Mouse (Mus musculus) megakaryocyte-erythroid progenitor cell, adult 5-6 weeks (primary cell): Measurements from ENCODE around the gene Slc10a7. TPM values are rescaled to one million over a fixed set of nuclear protein-coding genes. Genes with fewer than 3 reads are reported as not detected.

ENCODE experiments used
- ATAC-seq: replicated peaks from 2 replicates; pipeline ENCODE4 v1.8.0; 2016; ENCODE audit warnings: mild to moderate bottlenecking, inconsistent platforms; ENCODE audit not compliant: severe bottlenecking, poor library complexity, low FRiP score, low TSS enrichment
- total RNA-seq, 2 experiments: library from RNA; stranded (forward) in 1 of 2; stranded (reverse) in 1 of 2; fragments of 200-1000, 215-1000 nt in 1 of 2; fragments of >200 nt in 1 of 2; fragmentation: Nextera tagmentation in 1 of 2; gene quantifications; 2 replicates each; pipeline ENCODE4 v1.2.3; 2014 to 2017

Slc10a7 gene
- total RNA-seq, 2 experiments from 2014 or later = 13.5 to 17.1 TPM

DNA sequence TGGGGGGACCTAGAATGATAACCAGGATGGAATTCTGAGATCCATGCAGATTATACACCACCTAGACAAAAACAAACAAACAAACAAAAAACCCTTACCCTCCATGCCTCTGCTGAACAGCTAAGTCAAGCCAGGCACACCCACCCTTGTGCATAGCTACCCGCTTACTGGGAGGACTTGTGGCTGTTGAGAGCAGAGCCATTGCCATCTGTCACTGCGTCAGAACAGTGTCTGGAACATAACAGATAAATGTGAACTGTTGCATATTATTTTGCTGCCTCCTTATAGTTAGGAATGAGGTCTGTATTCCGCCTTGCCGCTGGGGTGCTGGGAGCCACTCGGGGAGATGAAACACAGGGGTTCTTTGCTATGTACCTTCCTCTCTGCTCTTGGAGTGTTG, 212.4 kb downstream of the Slc10a7 start:
- ATAC-seq = no peak

DNA sequence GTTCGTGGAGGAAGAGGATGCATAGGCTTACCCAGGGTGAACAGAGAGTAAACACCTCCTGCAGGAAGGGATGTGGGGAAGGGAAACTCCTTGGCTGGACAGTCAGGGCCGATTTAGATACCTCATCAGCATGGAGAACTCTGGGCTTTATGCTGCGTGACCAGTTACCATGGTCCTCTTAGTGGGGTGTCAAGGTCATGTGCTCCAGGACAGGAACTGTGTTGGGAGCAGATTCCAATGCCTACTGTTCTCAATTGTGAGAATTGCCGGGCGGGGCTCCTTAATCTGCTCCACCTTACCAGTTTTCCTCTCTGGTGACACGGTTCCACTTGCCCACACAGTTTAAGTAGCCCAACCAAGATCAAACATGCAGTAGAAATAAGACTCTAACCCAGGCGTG, 213.1 kb downstream of the Slc10a7 start:
- ATAC-seq = no peak

- ATAC-seq = no peak
Measured at GRCm38 (mm10) chr8:78724832-78725231, 215.7 kb downstream of the Slc10a7 start.

DNA sequence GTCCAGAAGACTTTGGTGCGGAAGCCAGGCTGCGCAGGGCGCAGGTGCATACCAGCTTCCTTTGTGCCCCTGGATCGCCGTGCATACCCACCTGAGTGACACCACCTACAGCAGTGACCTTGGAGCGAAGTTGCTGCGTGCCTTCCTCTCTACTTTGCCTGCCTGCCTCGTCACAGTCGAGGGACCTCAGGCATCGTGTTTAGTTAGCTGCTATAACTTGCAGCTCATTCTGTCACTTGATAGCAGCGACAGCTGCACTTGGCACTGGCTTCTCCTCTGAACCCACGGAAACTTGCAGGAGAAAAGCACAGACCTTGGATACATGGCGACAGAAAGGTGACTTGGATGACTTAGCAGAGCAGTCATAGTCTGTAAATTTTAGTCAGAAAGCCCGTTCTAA, 219.1 kb downstream of the Slc10a7 start:
- ATAC-seq = no peak

GRCm38 (mm10) chr8:78732410-78732809, 223.3 kb downstream of the Slc10a7 start:
- ATAC-seq = no peak

DNA sequence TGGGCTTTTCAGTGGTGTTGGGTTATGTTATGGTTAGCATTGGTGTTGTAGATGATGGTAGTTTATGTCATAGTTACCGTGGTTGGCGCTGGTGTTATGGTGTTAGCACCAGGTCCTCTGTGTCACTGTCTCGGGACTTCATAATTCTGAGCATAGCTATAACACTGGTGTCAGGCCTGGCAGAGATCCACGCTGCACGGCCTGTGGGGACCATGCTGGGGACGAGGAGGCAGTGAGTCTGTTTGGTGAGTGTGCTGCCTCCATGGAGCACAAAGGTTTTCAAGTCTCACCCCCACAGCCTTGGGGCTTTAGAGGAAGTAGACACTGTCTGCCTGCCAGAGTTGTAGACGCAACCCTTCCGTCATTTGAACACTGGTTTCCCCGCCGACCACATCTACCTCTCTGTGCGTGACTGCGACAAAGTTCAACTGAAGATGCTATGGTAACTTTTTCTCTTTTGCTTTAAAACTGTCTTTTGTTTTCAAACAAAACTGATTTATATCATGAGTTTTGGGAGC, 223.9 kb downstream of the Slc10a7 start:
- no peak for ATAC-seq

DNA sequence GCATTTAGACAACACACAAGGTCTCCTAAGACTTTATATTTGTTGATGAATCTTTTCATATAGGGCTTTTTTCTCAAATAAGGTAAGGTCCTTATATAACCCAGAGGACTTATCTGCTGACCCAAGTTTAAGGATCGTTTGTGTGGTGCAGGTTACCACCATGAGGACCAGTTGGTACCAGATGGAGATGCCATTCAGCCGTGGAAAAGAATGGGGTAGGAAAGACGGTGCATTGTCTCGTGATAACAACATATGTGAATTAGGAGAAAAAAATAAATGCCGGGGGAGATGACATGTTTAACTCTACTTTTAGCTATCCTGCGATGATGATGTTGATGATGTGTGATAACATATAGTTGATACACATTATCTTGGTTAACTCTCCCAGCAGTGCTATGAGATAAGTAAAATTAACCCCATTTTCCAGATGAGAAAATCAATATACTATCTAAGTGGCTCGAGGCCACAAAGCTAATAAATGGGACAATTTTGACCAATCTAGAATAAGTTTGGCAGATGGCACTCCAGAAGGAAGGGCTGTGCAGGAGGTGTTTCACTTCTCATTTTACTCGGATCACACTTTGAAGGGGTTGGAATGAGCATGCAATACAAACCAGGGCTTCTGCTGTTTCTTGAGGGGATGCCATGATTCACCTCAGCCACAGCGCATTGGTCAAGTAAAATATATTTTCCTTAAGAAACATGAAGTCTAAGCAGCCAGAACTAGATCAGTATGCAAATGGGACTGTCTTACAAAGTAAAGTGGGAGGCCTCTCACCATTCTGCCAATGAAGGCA, 225.8 kb downstream of the Slc10a7 start:
- no peak for ATAC-seq

DNA sequence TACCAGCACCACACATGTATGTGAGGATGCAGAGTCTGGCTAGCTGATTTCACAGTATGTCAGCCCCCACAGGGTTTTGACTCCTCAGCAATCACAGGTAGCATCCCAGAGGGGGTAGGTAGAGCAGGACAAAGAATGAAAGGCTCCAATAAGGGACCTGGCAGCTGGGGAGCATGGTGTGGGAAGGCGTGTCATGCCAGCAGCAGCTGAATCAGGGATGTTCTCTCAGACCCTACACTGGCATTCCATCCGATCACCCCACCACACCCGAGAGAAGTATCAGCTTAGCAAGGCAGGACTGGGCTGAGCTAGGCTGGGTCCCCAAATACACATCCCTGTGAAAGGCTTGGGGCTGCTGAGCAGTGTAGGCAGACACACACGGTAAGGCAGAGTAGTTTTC, 229.2 kb downstream of the Slc10a7 start:
- no peak for ATAC-seq

GRCm38 (mm10) chr8:78740936-78741335, 231.8 kb downstream of the Slc10a7 start:
- ATAC-seq = no peak

DNA sequence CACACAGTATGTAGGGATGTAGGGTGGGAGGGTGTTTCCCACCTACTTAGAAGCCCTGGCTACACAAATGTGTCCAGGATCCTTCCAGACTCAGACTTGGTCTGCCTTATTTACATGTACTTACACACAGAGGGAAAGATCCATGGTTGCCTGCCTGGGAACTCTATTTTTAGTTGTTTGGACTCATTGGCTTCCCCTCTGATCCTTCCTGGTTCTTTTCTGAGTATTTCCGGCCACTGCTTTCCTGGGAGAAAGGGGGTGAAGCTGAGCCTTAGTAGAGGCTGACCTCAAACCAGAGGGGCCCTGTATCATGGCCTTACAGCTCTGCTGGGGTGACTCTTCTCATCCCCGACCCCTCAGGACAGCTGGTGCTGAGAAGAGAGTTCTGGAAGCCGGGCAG, 232.3 kb downstream of the Slc10a7 start:
- no peak for ATAC-seq

DNA sequence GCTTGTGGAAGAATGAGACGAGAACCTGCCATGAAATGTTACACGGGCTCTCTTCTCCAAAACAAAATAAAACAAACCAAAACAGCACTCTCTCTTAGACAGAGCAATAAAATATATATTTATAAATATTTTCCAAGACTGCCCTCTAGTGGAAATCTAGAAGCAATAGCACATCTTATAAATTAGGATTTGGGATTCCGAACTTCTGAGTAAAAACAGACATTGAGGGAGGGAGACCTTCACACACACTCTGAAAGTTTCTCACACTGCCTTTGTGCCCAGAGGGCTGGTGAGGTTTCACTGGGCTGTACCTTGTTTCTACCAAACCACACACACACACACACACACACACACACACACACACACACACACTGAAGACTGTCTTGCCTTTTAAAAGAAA, 232.8 kb downstream of the Slc10a7 start:
- no peak for ATAC-seq

- no peak for ATAC-seq
Measured at GRCm38 (mm10) chr8:78742453-78742852, 233.3 kb downstream of the Slc10a7 start.

DNA sequence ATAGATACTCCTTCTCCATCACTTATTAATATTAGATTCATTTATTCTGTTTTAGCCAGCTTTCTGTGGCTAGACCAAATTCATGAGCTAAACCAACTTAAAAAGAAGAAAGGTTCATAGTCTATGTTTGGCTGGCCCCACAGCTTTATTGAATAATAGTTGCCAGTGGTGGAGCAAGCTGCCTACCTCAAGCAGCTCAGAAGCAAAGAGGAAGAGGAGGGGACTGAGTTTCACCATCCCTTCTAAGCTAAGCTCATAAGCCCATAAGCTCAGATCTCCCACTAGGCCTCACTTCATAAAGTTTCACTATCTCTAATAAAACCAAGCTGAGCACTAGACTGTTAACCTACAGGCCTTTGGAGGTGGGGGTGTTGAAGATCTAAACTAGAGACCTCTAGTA, 237.9 kb downstream of the Slc10a7 start:
- ATAC-seq = no peak

- no peak for ATAC-seq
Measured at GRCm38 (mm10) chr8:78748701-78749100, 239.6 kb downstream of the Slc10a7 start.

- ATAC-seq = no peak
Measured at GRCm38 (mm10) chr8:78749861-78750825, 241.0 kb downstream of the Slc10a7 start.

DNA sequence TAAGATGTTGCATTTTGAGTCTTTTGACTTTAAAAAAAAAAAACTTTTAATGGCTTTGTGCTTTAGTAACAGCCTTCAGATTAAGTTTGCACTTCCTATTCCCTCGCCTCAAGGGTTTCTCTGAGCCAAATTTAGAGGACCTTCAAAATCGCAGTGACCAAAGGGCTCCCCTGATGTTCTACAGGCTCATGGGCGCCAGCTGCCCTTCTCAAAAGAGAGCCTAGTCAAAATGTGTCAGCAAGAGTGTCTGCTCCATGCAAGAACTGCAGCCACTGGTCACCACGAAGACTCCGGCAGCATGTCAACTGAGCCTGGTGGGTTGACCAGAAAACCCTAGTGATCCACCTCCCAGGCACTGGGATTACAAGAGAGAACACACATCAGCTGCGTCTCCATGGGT, 242.0 kb downstream of the Slc10a7 start:
- ATAC-seq = no peak

- ATAC-seq = no peak
Measured at GRCm38 (mm10) chr8:78754986-78755385, 245.8 kb downstream of the Slc10a7 start.

GRCm38 (mm10) chr8:78759139-78759538, 250.0 kb downstream of the Slc10a7 start:
- no peak for ATAC-seq

DNA sequence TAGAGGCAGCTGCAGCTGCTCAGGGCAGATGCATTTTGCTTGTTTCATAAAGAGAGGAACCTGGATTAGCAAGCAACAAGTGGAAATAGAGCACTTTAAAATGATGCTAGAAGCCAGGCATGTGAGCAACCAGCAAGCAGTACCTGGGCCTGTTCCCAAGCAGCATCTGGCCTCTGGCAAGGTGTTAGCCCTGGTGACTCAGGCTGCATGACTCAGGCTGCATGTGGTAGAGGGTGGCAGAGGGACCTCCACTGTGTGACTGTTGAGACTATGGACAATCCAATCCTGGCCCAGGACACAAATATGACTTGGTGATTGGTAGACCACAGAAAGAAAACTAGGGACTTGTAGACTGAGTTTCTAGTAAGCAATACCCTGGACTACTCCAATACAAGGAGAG, 255.8 kb downstream of the Slc10a7 start:
- ATAC-seq = no peak

- no peak for ATAC-seq
Measured at GRCm38 (mm10) chr8:78765556-78765955, 256.4 kb downstream of the Slc10a7 start.
